15 mouse cellular contexts compared by ENCODE assay signal in the genomic region with DNA sequence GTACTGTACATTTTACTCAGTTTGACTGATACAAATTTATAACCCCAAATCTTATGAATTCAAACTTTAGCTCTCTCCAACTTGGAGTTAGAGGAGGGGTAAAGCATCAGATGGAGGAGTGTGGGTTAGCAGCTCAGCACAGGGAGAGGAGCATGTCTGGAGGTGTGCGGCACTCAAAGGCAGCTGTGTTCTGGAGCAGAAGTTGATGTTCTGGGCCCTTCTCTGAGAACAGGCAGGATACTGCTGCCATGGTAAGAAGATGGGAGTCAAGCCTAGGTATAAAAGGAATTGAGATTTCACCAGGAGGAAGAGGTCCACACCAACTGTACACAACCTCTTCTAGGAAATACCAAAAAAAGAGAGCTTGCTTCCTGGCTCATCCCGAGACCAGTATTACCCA.
"Had no signal": no experiment of that assay in that cellular context is flagged by ENCODE, and none has a peak within 500 bp of the region (broad histone marks: within the 10 kb centered on the region; RNA-seq: fewer than 3 reads in every experiment).

No protein-coding gene starts in this region.

- H3K36me3 ChIP-seq: liver, embryonic 15.5 days; lung, embryonic 15.5 days; midbrain, embryonic 10.5 days; midbrain, embryonic 12.5 days; neural tube, embryonic 12.5 days had no signal

- H3K27ac ChIP-seq: liver, embryonic 15.5 days; lung, embryonic 15.5 days; midbrain, embryonic 10.5 days; midbrain, embryonic 12.5 days; neural tube, embryonic 12.5 days had no signal

- ATAC-seq: liver, postnatal 0 days; lung, postnatal 0 days; midbrain, embryonic 16.5 days had no signal

- DNase-seq: liver, postnatal 0 days; lung, adult 2 months; lung, postnatal 14 days; lung, postnatal 36 days; midbrain, embryonic 14.5 days; right cerebral cortex, postnatal 14 days; thymus, adult 18-20 months had no signal

- H3K9ac ChIP-seq: liver, embryonic 15.5 days; liver, postnatal 0 days; lung, embryonic 15.5 days; midbrain, embryonic 12.5 days; neural tube, embryonic 12.5 days had no signal

- H3K4me1 ChIP-seq: liver, embryonic 15.5 days; lung, embryonic 15.5 days; neural tube, embryonic 12.5 days had no signal

- H3K4me2 ChIP-seq: liver, embryonic 15.5 days; lung, embryonic 15.5 days; midbrain, embryonic 12.5 days; neural tube, embryonic 12.5 days had no signal

- H3K27me3 ChIP-seq: lung, embryonic 15.5 days; midbrain, embryonic 12.5 days; neural tube, embryonic 12.5 days had no signal

- H3K4me3 ChIP-seq: liver, embryonic 15.5 days; lung, embryonic 15.5 days; midbrain, embryonic 10.5 days; midbrain, embryonic 12.5 days; myocyte; neural tube, embryonic 12.5 days had no signal

- H3K9me3 ChIP-seq: liver, embryonic 15.5 days; lung, embryonic 15.5 days; midbrain, embryonic 10.5 days; midbrain, embryonic 12.5 days; neural tube, embryonic 12.5 days had no signal
